Mouse (Mus musculus): ENCODE results near the gene Ncf1.
A peak's percentile ranks its signal among the peaks of the same experiment; 100 is the strongest.

The Ncf1 gene

DNA sequence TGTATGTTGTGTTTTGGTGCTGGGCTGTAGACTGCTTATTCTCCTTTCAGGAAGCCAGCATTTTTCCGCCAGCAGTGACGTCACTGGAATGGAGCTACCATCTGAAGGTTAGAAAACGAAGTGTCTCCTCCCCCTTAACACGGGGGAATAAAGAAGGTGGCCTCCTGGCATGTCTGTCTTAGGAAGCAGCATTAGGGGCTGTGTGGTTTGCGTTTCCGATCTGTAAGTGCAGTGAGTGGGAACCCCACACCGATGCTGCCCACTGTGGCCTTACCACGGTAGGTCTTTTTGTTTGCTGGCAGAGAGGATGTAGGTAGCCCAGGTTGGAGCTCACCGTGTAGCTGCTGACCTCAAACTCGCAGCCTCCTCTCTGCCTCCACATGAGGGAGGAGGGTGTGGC is 22.7 kb downstream of the Ncf1 start:
- no peak for DNase-seq

DNA sequence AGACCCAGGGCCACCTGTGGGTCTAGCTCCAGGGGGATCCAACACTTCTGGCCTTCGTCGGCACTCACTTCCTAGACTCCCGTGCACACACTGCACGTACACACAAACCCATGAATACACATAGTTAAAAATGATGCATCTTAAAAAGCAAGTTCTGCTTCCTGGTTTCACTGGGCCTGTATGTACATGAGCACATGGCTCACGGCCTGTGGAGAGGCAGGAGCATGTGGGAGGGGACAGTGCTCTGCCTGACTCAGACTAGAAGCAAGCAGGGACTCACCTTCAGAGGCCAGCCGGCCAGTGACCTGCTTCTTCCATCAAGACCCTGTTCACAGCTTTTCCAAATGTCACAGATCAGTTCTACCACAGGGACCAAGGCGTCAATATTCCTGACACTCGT is 35.8 kb downstream of the Ncf1 start:
- no peak for DNase-seq

DNA sequence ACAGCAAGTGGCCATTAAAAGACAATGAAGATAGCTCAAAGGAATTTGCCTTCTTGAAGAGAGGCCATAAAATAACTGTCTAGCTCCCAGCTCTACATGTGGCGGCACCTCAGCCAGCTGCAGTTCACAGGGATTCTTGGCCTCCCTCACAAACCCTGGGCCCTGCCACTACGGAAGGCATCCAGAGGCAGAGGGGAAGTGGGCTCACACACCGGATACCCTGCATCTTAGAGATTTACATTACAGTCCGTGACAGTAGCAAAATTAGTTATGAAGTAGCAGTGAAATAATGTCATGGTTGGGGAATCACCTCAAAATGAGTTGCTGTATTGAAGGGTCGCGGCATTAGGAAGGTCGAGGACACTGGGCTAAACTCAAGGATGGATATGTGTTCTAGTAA is 40.9 kb downstream of the Ncf1 start:
- no peak for DNase-seq

DNA sequence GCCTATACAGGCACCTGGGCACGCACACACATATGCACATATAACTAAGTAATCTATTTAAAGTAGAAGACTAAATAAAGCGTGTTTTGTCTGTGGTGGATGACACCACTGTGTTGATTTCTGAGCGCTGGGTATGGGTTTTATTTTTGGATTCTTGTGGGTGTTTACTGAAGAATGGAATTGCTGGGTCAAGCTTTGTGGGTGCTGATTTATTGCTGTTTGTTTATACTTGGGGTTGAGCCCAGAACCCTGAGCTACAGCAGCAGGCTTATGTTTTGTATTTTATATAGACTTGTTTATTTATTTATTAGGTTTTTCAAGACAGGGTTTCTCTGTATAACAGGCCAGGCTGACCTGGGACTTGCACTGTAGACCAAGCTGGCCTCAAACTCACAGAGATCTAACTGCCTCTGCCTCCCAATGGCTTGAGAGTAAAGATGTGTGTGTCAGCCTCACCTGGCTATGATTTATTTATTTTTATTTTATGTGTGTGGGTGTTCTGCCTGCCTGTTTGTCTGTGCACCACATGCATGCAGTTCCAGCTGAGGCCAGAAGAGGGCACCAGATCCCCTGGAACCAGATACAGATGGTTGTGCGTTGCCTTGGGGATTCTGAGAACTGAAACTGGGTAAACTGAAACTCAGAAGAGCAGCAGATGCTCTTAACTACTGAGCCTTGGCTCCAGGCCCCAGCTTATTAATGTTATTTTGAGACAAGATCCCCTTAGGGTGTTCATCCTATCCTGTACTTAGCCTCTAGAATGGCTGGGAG is 42.3 kb downstream of the Ncf1 start:
- DNase-seq = peak; percentile 63

DNA sequence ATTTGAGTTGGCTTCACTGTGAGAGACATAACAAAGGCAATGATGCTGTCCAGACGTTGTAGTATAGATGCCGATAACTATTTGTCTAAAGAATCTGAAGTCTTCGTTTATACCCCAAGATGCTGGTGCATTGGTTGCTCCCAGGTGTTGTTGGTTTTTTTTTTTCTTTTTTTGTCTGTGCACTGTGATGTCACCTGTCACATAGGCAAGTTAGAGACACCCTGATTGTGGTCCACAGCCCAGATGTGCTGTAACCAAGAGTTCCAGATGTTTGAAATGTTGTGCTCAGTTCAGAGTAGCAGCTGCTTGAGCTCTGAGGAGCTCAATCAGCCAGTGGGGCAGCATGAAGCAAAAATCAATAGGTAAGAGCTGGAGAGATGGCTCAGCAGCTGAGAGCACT is 43.4 kb downstream of the Ncf1 start:
- no peak for DNase-seq

DNA sequence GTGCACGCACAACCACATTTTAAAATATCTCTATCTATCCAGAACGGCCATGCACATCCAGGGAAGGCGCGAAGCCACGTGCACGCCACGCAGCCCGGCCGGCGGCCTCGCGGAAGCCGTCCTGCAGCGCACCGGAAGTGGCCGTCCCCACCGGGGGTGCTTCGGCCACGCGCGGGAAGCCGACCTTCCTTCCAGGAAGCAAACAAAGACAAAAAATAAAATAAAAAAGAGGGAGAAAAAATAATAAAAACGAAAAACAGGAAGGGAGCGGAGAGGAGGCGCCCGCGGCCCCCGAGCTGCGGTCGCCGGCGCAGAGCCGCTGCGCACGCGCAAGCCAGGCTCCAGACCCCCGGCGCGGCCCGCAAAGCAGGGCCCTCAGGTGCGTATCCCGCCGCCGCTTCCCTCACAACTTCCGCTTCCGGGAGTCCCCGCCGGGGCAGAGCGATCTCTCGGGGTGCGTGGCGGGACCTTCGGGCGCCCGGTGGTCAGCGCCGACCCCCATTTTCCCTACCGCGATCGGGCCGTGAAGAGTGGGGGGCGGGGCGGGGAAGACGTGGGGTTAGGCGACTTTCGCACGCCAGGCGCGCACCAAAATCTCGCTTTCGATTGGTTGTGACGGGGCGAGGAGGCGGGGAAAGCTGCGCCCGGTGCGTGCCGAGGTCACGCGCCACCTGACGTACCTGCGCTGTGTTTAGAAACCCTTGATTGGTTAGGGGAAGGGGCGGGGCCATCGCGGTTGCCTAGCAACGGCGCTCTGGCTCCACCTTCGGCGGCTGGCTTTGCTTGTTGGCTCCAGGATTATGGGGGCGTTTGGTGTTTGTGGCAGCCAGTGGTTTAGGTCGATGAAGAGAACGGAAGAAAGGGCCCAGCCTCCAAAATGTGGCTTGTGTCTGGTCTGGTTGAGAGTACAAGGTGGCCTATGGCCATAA is 45.3 kb downstream of the Ncf1 start, which contains the start of gene Gtf2ird2:
Gene Gtf2ird2, plus strand, starts transcription at position 140 of the 929 bp plus-strand sequence.
- peak; percentile 99 for DNase-seq

DNA sequence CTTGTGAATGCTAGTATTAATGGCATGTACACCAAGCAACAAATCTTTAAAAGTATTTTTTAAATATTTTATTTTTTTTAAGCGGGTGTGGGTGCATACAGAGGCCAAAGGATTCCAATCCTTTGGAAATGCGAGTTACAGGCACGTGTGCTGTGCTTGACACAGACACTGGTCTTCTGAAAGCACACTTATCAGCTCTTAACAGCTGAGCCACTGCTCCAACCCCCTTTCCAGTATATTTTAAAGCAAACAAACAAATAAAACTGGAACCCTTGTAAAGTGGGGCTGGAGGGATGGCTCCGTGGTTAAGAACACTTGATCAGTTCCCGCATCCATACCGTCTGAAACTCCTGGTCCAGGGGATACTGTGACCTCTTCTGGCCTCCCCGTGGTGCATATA is 46.3 kb downstream of the Ncf1 start:
- peak; percentile 30 for DNase-seq

DNA sequence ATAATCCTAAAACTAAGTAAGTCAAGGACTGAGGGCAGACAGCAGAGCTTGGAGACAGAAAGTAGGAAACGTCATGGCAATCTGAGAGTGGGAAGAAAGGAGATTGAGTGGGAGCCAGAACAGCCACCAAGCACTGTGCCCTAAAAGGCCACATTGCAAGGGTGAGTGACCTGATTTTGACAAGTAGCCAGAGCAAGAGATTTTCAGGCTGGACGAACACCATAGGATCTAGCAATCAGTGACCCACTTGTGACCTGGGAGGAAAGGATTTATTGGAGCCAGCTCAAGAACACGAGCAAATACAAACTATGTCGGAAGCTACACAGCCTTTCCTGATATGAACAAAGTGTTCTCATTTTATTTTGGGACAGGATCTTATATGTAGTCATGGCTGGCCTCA is 46.7 kb downstream of the Ncf1 start:
- DNase-seq = peak; percentile 74

DNA sequence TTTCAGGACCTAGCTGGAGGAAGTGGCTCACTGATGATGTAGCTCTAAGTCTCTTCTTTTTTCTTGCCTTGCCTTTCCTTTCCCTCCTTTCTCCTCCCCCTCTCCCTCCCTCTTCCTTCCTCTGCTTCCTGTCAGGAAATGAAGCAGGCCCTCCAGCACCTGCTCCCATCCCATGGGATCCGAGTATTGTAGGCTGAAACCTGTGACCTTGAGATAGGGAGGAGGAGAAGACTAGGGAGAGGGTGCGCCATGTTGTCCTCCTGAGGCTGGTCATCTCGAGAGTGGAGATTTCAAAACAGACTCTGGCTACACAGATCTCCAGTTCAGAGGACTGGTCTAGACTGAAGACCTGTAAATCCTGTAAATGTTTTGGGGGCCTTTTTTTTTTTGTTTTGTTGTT is 47.3 kb downstream of the Ncf1 start:
- DNase-seq = no peak

DNA sequence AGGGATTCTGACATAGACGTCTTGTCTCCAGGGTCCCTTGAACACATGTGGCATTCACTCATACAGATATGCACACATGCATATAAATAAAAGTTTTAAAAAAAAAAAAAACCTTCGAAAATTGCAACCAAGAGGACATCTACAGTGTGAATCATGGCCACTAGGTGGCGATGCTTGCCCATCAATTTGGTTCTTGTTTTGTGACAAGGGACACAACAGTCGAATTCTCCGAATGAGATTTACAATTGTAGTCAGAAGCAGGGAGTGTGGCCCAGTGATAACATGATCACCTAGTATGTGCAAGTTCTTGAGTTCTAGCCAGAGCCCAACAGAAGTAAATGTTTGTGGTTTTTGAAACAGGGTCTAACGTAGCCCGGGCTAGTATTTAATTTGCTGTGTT is 49.6 kb downstream of the Ncf1 start:
- DNase-seq = peak; percentile 86

DNA sequence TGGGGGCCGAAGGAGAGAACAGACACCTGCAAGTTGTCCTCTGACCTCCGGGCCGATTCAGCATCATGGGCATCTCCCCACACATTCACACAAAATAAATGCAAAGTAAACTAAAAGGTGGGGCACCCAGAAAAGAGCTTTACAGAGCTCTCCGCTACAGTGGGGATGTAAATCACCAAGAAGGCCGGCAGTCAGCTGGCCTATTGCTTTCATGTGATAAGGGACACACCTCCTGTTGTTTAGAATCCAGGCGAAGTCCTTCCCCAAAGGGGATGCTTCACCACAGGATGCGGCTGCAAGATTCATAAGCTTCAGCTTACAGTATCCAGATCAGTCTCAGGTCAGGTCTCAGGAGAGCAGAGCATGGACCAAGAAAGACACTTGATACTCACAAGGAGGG is 50.9 kb downstream of the Ncf1 start:
- DNase-seq = no peak

DNA sequence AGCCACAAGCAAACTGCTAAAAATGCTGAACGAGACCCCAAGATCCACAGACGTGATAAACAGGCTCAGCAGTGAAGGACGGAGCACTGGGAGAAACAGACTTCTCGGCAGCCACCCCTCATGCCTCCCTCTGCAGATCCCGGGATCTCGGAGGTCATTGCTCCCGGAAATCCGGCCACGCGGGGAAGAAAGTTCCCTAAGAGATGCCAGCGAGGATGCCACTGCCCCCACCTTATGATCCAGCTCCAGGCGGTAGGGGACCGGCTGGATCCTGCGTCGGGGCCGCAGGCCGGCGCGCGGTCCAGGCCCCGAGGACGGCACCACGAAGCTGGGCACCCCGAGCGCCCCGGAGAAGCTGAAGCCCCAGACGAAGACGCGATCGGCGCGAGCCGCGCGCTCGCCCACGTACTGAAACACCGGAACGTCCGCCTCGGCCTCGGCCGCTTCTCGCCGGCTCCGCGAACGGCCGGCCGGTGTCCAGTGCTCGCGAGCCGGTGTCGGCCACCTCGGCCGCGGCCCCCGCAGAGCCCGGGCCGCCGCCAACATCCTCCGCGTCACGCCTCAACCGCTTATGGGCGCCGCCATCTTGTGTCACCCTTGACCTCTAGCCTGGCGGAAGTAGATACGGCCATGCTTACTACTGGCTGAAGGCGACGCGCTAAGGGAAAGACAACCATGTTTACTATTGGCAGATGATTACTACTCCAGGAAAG is 53.1 kb downstream of the Ncf1 start, which contains the start of gene Rcc1l:
Gene Rcc1l, minus strand, starts transcription at position 606 of the 713 bp plus-strand sequence.
- peak; percentile 92 for DNase-seq

DNA sequence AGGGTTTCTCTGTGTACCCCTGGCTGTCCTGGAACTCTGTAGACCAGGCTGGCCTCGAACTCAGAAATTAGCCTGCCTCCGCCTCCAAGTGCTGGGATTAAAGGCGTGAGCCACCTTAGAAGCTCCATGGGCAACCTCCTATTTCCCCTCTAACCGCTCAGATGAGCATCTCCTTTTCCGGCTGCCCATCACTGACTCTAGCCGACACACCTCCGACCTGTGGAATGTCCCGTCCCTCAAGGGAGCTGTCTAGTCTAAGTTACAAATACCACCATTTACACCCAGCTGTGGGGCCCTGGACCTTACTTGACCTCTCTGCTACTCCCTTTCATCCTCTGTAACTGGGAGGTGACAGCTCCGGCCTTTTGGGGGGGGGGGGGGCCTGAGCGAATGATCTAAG is 53.7 kb downstream of the Ncf1 start:
- DNase-seq = no peak

DNA sequence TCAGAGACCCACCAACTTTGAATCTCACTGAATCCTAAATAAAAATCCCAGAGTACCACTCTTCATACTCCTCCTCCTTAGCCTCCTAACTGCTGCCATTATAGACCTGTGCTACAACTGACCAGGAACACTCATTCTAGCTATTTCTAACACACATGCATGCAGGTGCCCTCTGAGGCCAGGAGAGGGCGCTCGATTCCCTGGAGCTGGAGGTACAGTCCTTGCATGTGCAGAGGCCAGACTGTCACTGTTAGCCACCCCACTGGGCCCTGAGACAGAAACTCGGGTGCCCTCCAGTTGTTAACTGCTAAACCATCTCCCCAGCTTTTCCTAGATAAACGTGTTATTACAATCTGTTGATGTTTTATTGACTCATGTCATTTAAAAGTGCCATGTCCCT is 56.2 kb downstream of the Ncf1 start:
- no peak for DNase-seq

DNA sequence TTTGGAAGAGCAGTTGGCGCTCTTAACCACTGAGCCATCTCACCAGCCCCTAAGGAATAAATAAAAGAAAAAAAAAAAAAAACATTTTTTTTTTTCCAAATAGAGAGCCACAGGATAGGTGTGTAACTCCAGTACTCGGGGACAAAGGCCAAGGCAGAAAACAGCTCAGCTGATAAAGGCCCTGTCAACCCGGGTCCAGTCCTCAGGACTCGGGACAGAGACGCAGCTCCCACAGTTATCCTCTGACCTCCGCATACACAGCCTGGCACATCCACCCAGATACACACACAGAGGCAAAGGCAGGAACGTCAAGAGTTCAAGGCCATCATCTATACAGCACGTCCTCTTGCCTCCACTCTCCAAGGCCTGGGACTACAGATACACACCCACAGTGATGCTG is 59.3 kb downstream of the Ncf1 start:
- no peak for DNase-seq
